Mouse (Mus musculus): Measurements from ENCODE around the gene Borcs5. TPM values are rescaled to one million over a fixed set of nuclear protein-coding genes. Genes with fewer than 3 reads are reported as not detected.
A peak's percentile ranks its signal among the peaks of the same experiment; 100 is the strongest.

The Borcs5 gene
- polyA plus RNA-seq, 1 experiment from 2014 or later: 17.7 TPM

- Histone ChIP-seq H3K36me3 (replicated peaks) (no peaks in the 10 kb centered on the region), H3K4me1 (peaks cover 12% of the 10 kb centered on the region), H3K27ac (replicated peaks) (no peak overlapping the region), H3K4me3 (no peak overlapping the region), H3K9me3 (no peaks in the 10 kb centered on the region), H3K27me3 (replicated peaks; ENCODE audit: low read depth, poor library complexity, severe bottlenecking) (peaks cover 50% of the 10 kb centered on the region)
- WGBS: 82% methylated on average over 8 of the region's 8 CpGs
- no peak for DNase-seq (ENCODE audit: low spot score)
These were observed 5.8 kb upstream of the Borcs5 start for GRCm38 (mm10) chr6:134633553-134633952.

- H3K27me3 ChIP-seq (replicated peaks; ENCODE audit: low read depth, poor library complexity, severe bottlenecking): peaks cover 30% of the 10 kb centered on the region
- peaks cover 19% of the 10 kb centered on the region for H3K4me1 ChIP-seq
- WGBS: 56% methylated on average over 4 of the region's 4 CpGs
- no peaks in the 10 kb centered on the region for H3K36me3 ChIP-seq (replicated peaks)
- H3K4me3 ChIP-seq: no peak overlapping the region
- no peaks in the 10 kb centered on the region for H3K9me3 ChIP-seq
- no peak overlapping the region for H3K27ac ChIP-seq (replicated peaks)
- DNase-seq (ENCODE audit: low spot score): no peak
These were observed 2.8 kb upstream of the Borcs5 start for GRCm38 (mm10) chr6:134636476-134636875.

GRCm38 (mm10) chr6:134639900-134640299 is 590 bp downstream of the Borcs5 start:
- Histone ChIP-seq H3K36me3 (replicated peaks) (peaks cover 4% of the 10 kb centered on the region; the same call in 1 of the 2 replicates), H3K4me1 (peaks cover 11% of the 10 kb centered on the region; the same call in 1 of the 2 replicates), H3K4me3 (no peak overlapping the region), H3K27me3 (replicated peaks; ENCODE audit: low read depth, poor library complexity, severe bottlenecking) (no peaks in the 10 kb centered on the region), H3K27ac (replicated peaks) (no peak overlapping the region), H3K9me3 (no peaks in the 10 kb centered on the region)
- DNase-seq (ENCODE audit: low spot score): no peak
- 94% methylated on average over 1 of the region's 1 CpGs for WGBS

- H3K27me3 ChIP-seq (replicated peaks; ENCODE audit: low read depth, poor library complexity, severe bottlenecking): no peaks in the 10 kb centered on the region
- no peaks in the 10 kb centered on the region for H3K9me3 ChIP-seq
- peaks cover 7% of the 10 kb centered on the region; the same call in 1 of the 2 replicates for H3K36me3 ChIP-seq (replicated peaks)
- peaks cover 11% of the 10 kb centered on the region; the same call in 1 of the 2 replicates for H3K4me1 ChIP-seq
- WGBS: 1% methylated on average over 65 of the region's 65 CpGs
- peak overlapping the region; percentile 80 for H3K27ac ChIP-seq (replicated peaks)
- peak; percentile 97 for DNase-seq (ENCODE audit: low spot score)
- H3K4me3 ChIP-seq: peak overlapping the region; percentile 75
These were observed 1.5 kb downstream of the Borcs5 start for GRCm38 (mm10) chr6:134640485-134641475.

GRCm38 (mm10) chr6:134641738-134642446 is 2.6 kb downstream of the Borcs5 start:
- Histone ChIP-seq H3K4me3 (peak overlapping the region; percentile 75), H3K36me3 (replicated peaks) (peaks cover 7% of the 10 kb centered on the region; the same call in 1 of the 2 replicates), H3K4me1 (peaks cover 12% of the 10 kb centered on the region), H3K9me3 (no peaks in the 10 kb centered on the region), H3K27ac (replicated peaks) (no peak overlapping the region), H3K27me3 (replicated peaks; ENCODE audit: low read depth, poor library complexity, severe bottlenecking) (no peaks in the 10 kb centered on the region)
- 80% methylated on average over 9 of the region's 9 CpGs for WGBS
- DNase-seq (ENCODE audit: low spot score): no peak

GRCm38 (mm10) chr6:134643296-134643695 is 4.0 kb downstream of the Borcs5 start:
- H3K36me3 ChIP-seq (replicated peaks): peaks cover 7% of the 10 kb centered on the region; the same call in 1 of the 2 replicates
- DNase-seq (ENCODE audit: low spot score): no peak
- WGBS: 91% methylated on average over 5 of the region's 5 CpGs
- H3K4me1 ChIP-seq: peaks cover 26% of the 10 kb centered on the region
- H3K27ac ChIP-seq (replicated peaks): no peak overlapping the region
- no peaks in the 10 kb centered on the region for H3K9me3 ChIP-seq
- H3K27me3 ChIP-seq (replicated peaks; ENCODE audit: low read depth, poor library complexity, severe bottlenecking): no peaks in the 10 kb centered on the region
- no peak overlapping the region for H3K4me3 ChIP-seq

GRCm38 (mm10) chr6:134646835-134647234 is 7.5 kb downstream of the Borcs5 start:
- WGBS: 90% methylated on average over 6 of the region's 6 CpGs
- H3K4me1 ChIP-seq: peaks cover 20% of the 10 kb centered on the region
- H3K9me3 ChIP-seq: no peaks in the 10 kb centered on the region
- H3K36me3 ChIP-seq (replicated peaks): peaks cover 7% of the 10 kb centered on the region; the same call in 1 of the 2 replicates
- H3K27ac ChIP-seq (replicated peaks): no peak overlapping the region
- no peak for DNase-seq (ENCODE audit: low spot score)
- H3K27me3 ChIP-seq (replicated peaks; ENCODE audit: low read depth, poor library complexity, severe bottlenecking): no peaks in the 10 kb centered on the region
- H3K4me3 ChIP-seq: no peak overlapping the region

GRCm38 (mm10) chr6:134647621-134648020 is 8.3 kb downstream of the Borcs5 start:
- no peak for DNase-seq (ENCODE audit: low spot score)
- Histone ChIP-seq H3K9me3 (no peaks in the 10 kb centered on the region), H3K36me3 (replicated peaks) (peaks cover 7% of the 10 kb centered on the region; the same call in 1 of the 2 replicates), H3K27me3 (replicated peaks; ENCODE audit: low read depth, poor library complexity, severe bottlenecking) (no peaks in the 10 kb centered on the region), H3K27ac (replicated peaks) (no peak overlapping the region), H3K4me3 (no peak overlapping the region), H3K4me1 (peaks cover 19% of the 10 kb centered on the region)
- 28% methylated on average over 5 of the region's 5 CpGs for WGBS

GRCm38 (mm10) chr6:134648356-134648755 is 9.0 kb downstream of the Borcs5 start:
- WGBS: 72% methylated on average over 5 of the region's 5 CpGs
- Histone ChIP-seq H3K4me1 (peaks cover 19% of the 10 kb centered on the region), H3K27me3 (replicated peaks; ENCODE audit: low read depth, poor library complexity, severe bottlenecking) (no peaks in the 10 kb centered on the region), H3K36me3 (replicated peaks) (peaks cover 7% of the 10 kb centered on the region; the same call in 1 of the 2 replicates), H3K27ac (replicated peaks) (no peak overlapping the region; the same call in 1 of the 2 replicates), H3K4me3 (no peak overlapping the region), H3K9me3 (no peaks in the 10 kb centered on the region)
- no peak for DNase-seq (ENCODE audit: low spot score)

GRCm38 (mm10) chr6:134656527-134656926 is 17.2 kb downstream of the Borcs5 start:
- Histone ChIP-seq H3K9me3 (no peaks in the 10 kb centered on the region), H3K4me1 (peaks cover 20% of the 10 kb centered on the region), H3K27me3 (replicated peaks; ENCODE audit: low read depth, poor library complexity, severe bottlenecking) (no peaks in the 10 kb centered on the region), H3K36me3 (replicated peaks) (no peaks in the 10 kb centered on the region), H3K27ac (replicated peaks) (peak overlapping the region; percentile 55), H3K4me3 (no peak overlapping the region)
- DNase-seq (ENCODE audit: low spot score): peak; percentile 14
- 32% methylated on average over 4 of the region's 4 CpGs for WGBS

GRCm38 (mm10) chr6:134659108-134659958 is 20.0 kb downstream of the Borcs5 start:
- H3K4me3 ChIP-seq: no peak overlapping the region
- H3K4me1 ChIP-seq: peaks cover 15% of the 10 kb centered on the region
- H3K9me3 ChIP-seq: no peaks in the 10 kb centered on the region
- no peaks in the 10 kb centered on the region for H3K27me3 ChIP-seq (replicated peaks; ENCODE audit: low read depth, poor library complexity, severe bottlenecking)
- peak; percentile 47 for DNase-seq (ENCODE audit: low spot score)
- no peak overlapping the region for H3K27ac ChIP-seq (replicated peaks)
- no peaks in the 10 kb centered on the region for H3K36me3 ChIP-seq (replicated peaks)
- 22% methylated on average over 9 of the region's 9 CpGs for whole genome bisulfite sequencing
